Mouse (Mus musculus): Measurements from ENCODE around the gene Dok5. TPM values are rescaled to one million over a fixed set of nuclear protein-coding genes. Genes with fewer than 3 reads are reported as not detected.

Gene Dok5
- total RNA-seq, 2 experiments from 2014 or later = 0.23 to 0.48 TPM

- no peak for DNase-seq (ENCODE audit: low spot score in 2 of 2)
Observed at GRCm38 (mm10) chr2:170924131-170924530, 192.5 kb downstream of the Dok5 start.

- no peak for DNase-seq (ENCODE audit: low spot score in 2 of 2)
Observed at GRCm38 (mm10) chr2:170926237-170926636, 194.6 kb downstream of the Dok5 start.

Other genes starting within 250 kb of the Dok5 start
- 10 to 100 TPM; 17.7 to 19.4 TPM for gene Pfdn4, start 235.4 kb upstream of the Dok5 start, total RNA-seq (2021)
- gene Cyp24a1, start 234.7 kb upstream of the Dok5 start, total RNA-seq (2021) = not detected
- gene 4930470P17Rik, start 129.8 kb upstream of the Dok5 start, total RNA-seq (2021) = not detected